Mouse (Mus musculus) brown adipose tissue, adult 24 weeks (tissue): ENCODE measurements at regions not wholly inside any gene's neighbourhood (a gene's known extent, or its start where the extent isn't known, plus 50 kb on each side); places are given as distances from the start of the nearest gene placed in this dataset.
"Not testable (repeated sequence)": the region's sequence is repeated elsewhere in the genome, so short reads cannot be mapped to it uniquely, and the experiment has no call there.

Experiments used
- H3K27ac ChIP-seq: fragments of 200-500 bp; replicated peaks from 2 replicates; pipeline ENCODE4 v1.5.1; 2012; ENCODE audit warnings: low read depth, mild to moderate bottlenecking, low read length
- H3K4me1 ChIP-seq: fragments of 200-500 bp; 2 replicates; pipeline ENCODE4 v1.6.1; 2012; ENCODE audit warnings: low read length, mixed read lengths; ENCODE audit not compliant: control insufficient read depth, insufficient read depth, insufficient read length
- H3K4me3 ChIP-seq: fragments of 200-500 bp; 2 replicates; pipeline ENCODE4 v1.5.1; 2012; ENCODE audit warnings: low read depth, mild to moderate bottlenecking, low read length, moderate library complexity; ENCODE audit not compliant: insufficient read depth

DNA sequence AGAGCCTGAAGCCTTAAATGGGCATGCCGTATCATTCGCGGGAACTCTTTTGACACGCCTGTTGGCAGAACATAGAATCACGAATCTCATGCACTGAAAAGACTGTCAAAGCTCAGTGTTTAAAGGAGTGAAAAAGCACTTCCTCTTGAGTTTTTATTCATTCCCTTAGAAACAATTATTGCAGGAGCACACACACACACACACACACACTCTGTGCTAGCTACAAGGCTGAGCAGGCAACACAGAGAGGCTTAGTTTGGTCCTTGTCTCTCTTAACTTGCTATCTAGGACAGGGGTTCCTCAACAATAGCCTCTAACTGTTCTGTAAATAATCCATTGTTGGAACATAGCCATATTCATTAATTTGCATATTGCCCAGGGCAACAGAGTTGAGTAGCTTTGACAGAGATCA lies 58.8 kb upstream of the Atxn1 start:
- H3K27ac ChIP-seq: no peak overlapping the region
- H3K4me1 ChIP-seq: peaks cover 9% of the 10 kb centered on the region; the same call in 1 of the 2 replicates
- no peak overlapping the region for H3K4me3 ChIP-seq

- peaks cover 9% of the 10 kb centered on the region; the same call in 1 of the 2 replicates for H3K4me1 ChIP-seq
- no peak overlapping the region for H3K27ac ChIP-seq
- H3K4me3 ChIP-seq: no peak overlapping the region
Observed at GRCm38 (mm10) chr13:46023187-46023586, 58.4 kb upstream of the Atxn1 start.

DNA sequence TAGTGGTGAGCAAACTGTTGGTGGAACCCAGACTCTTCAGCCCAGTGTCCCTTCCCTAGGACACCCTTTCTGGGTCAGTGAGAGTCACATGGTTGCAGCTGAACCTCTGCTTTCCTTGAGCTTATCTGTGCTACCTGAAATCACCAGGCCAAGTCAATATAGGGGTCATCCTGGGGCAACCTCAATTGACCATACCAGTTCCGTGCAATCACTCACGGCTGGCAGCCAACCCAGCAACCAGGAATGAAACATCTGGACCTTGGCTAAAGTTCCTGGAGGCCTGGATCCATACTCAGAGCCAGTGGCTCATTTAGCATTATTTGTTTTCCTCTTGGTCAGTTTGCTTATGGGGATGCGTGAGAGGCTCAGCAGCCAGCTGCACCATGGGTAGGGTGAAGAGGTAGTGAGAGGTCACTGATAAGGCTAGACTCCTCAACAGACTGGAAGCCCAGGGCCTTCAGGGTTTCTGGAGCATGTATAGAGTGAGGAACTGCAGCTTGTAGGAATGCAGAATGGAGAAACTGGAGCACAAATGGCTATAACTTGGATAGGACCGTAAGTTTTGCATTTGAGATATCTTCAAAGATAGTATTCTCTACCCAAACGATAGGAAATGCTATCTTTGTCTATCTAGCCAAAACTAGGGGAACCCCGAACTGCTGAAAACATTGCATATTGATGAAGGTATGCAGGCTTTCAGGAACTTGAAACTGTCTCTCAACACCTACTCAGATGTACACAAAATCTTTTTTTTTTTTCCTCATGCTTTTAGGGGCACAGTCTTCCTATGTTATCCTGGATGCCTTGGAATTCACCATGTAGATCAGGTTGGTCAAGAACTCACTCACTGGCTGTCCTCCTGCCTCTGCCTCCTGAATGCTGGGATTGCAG lies 56.4 kb upstream of the Atxn1 start:
- Histone ChIP-seq H3K4me3 (no peak overlapping the region), H3K27ac (peak overlapping the region; percentile 45; the same call in 1 of the 2 replicates), H3K4me1 (peaks cover 9% of the 10 kb centered on the region; the same call in 1 of the 2 replicates)

DNA sequence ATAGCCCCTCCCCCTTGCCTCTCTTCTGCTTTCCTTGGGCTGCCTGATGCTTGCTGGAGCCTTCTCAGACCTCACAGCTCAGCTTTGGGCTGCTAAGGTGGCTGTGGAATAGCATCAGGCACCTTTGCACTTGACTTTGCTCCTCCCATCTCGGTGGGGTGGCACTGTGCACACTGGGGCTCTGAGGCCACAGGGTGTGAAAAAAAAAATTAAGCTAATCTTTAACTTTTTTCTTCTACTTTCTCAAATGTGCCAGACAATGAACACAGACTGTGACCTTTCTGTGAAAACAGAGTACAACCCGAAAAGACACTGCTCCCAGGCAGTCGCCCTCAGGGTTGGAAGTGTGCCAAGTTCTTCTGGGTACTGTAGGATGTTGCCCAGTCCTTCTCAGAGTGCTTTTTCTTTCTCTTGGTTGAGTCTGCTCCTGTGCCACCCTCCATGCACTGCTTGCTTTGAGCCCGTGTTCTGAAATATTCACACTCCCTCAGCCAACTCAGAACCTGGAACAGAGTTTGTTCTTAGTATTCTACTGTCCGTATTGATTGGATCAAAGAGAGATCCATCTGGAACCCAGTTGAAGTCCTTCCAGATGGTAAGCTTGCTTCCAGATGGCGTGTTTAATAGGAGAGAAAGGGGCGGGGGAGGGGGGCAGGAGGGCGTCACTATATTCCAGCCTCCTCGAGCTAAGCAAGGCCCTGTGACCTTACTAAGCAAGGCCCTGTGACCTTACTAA lies 54.8 kb upstream of the Atxn1 start:
- Histone ChIP-seq H3K27ac (peak overlapping the region; percentile 74), H3K4me1 (peaks cover 9% of the 10 kb centered on the region; the same call in 1 of the 2 replicates), H3K4me3 (no peak overlapping the region)

DNA sequence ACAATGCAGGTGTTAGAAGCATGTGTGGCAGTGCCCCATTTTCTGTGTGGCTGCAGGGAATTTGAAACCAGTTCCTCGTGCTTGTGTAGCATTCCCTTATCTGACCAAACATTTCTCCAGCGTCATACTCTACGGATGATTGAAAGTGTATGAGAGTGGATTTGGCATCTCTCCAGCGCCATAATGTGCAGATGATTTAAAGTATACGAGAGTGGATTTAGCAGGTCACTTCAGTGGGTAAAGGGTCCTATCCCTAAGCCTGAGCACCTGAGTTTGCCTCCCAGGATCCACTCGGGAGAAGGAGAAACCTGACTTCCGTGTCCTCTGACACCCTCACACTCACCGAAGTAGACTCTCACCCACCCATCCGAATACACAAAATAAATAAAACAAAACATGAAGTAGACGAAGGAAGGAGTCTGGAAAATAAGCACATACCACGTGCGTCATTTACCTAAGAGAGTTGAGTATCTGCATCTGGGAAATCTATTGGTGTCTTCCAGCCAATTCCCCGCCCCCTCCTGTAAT lies 54.2 kb upstream of the Atxn1 start:
- Histone ChIP-seq H3K4me1 (peaks cover 9% of the 10 kb centered on the region; the same call in 1 of the 2 replicates), H3K27ac (no peak overlapping the region), H3K4me3 (no peak overlapping the region)

- Histone ChIP-seq H3K27ac (0 out of 2 replicates have a peak overlapping the region, but pooled peaks have one; percentile 41), H3K4me3 (no peak overlapping the region), H3K4me1 (0 out of 2 replicates have a peak, but pooled peaks cover 3% of the 10 kb centered on the region)
Observed at GRCm38 (mm10) chr13:46017742-46018141, 52.9 kb upstream of the Atxn1 start.

DNA sequence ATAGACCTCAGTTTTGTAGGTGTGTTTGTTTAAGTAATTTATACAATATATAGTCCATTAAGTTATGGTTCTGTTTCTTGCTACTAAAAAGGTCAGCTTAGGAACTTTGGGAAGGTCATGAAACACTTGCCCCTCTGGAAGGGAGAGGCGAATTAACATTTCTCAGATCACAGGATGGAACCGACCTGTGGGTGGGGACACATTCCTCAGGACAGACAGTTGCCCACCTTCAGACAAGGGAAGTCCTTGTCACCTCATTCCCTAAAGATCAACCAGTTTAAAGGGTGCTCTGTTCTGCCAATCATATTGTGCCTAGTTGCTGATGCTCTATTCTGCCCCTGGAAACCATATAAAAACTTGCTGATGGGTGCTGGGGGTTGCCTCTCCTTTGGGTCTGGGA lies 52.2 kb upstream of the Atxn1 start:
- H3K4me3 ChIP-seq, H3K27ac ChIP-seq, H3K4me1 ChIP-seq: not testable (repeated sequence)

GRCm38 (mm10) chr13:46015231-46015630 lies 50.4 kb upstream of the Atxn1 start:
- Histone ChIP-seq H3K27ac (no peak overlapping the region), H3K4me1 (0 out of 2 replicates have a peak, but pooled peaks cover 2% of the 10 kb centered on the region), H3K4me3 (no peak overlapping the region)

GRCm38 (mm10) chr13:46014637-46015036 lies 49.8 kb upstream of the Atxn1 start:
- Histone ChIP-seq H3K4me1 (0 out of 2 replicates have a peak, but pooled peaks cover 2% of the 10 kb centered on the region), H3K4me3 (no peak overlapping the region), H3K27ac (no peak overlapping the region)
